Mouse (Mus musculus): Measurements from ENCODE around the gene Maats1.
A peak's percentile ranks its signal among the peaks of the same experiment; 100 is the strongest.

Maats1 gene

DNA sequence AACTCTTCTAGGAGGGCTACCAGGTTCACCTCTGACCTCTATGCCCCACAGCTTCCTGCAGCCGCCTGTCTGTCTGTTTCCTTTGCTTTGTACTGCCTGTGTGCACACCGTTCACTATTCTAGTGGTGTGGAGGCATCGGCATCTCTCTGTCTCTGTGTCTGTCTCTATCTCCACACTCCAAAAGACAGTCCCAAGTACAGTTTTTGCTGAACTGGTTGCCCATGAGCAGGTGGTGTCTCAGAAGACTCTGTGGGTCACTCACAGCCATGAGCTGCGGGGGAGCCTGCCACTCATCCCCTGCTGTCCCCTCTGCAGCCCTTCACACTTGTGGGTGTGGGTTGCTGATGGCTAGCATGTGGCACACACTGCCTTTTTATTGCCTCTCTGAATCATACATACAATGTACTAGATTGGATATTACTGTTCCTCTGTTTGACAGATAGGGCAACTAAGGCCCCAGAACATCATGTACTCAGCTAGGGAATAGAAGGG is 28.1 kb upstream of the Maats1 start:
- DNase-seq: no peak

DNA sequence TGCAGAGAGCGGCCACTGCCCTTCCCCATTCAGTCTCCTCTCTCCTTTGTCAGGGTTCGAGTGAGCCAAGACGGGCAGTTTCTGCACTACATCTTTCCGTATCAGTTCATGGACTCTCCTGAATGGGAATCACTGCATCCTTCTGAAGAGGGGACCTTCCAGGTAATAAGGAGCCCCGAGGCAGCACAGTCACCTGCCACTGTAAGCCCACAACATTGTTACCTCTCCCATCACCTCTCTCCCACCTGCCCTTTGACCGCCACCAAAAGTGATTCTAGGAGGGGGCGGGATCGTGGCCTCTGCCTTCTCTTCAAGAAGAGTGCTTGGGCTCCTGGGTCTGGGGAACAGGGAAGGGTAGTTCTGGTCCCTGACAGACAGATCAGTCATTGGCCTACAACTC is 27.5 kb upstream of the Maats1 start:
- DNase-seq: no peak

DNA sequence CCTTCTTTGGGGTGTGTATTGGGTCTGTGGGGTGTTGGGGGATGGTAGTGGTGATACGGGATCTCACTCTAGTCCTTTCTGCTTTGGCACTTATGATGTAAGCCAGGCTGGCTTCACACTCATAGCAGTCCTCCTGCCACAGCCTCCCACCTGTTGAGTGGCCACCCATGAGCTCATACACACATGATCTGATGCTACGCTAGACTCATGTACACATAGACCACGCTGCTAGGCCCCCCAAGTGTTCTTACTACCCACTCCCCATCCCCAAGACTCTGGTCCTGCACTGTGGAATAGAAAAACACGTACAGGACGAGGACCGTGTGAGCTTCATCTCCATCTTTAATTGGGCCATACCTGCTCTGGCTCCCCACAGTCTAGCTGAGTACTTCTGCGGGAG is 27.1 kb upstream of the Maats1 start:
- no peak for DNase-seq

DNA sequence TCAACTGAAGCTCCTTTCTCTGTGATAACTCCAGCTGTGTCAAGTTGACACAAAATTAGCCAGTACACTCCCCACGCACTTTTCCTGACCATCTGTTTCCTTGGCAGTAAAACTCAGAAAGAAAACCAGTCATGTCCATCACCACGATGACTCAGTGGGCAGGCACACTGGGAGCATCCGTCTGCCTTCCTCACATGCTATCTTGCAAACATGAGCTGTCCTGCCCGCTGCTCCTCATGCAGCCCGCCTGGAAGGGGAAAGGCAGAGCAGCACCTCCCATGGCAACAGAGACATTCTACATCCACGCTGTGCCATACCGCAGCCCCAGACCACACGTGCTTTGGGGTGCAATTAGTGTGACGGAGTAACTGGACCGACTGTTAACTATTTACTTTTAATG is 26.4 kb upstream of the Maats1 start:
- DNase-seq: no peak

DNA sequence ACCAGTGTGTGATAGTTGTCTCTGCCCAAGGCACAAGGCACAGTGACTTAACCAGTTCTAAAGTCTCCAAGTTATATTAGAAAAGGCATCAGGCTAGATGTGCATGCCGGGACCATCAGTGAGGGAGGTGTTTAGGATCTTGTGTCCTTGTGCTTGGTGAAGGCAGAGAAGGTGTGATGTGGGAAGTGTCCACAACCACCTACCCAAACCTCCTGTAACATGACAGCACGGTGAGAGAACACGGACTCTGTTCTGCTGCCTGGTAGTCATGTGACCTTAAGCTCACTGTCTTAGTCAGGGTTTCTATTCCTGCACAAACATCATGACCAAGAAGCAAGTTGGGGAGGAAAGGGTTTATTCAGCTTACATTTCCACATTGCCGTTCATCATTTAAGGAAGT is 24.3 kb upstream of the Maats1 start:
- DNase-seq: no peak

DNA sequence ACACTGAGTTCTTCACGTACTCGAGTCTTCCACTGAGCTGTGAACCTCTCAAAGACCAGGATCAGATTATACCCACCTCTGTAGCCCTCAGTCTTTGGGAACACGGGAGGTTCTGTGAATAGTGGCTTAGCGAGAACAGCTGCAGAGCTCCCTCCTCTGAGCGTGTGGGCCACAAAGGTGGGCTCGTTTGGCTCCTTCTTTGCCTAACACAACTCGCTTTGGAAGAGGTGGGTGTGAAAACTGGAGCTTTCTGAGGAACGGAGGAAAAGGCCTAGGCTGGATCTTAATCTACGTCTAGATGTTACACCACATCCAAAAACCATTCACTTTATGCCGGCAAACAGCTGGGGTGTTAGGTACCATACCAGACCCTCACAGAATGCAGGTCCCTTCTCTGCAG is 23.4 kb upstream of the Maats1 start:
- no peak for DNase-seq

DNA sequence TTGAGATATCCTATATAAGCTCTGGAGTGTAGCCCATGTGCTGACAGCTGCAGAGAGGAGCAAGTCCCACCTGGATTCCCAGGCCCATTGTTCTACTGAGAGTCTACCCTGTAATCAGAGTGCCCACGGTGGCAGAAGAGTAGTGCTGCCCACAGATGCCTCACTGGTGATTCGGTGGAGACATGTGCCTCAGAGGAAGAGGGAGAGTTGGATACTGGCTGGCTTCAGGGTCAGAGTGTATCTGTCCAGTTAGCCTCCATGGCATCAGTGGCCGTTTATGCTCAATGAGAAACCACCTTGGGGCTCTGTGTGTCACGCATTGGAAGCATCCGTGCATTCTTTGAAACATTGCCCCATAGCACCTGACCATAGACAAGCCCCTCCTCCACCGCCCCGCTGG is 21.7 kb upstream of the Maats1 start:
- DNase-seq: no peak

DNA sequence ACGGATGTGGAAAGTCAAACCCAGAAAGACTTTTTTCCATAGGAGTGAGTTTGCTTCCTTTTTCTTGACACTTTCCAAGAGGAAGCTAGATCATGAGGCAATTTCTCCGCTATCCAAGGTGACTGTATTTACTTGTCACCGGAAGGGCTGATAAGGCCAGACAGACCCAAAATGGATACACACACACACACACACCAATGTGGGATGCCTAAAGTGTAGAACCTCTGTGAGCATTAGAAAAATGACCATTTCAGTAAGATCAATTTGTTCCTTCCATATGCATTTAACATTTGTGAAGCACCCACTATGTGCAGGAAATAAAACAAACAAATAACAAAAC is 21.3 kb upstream of the Maats1 start:
- no peak for DNase-seq

DNA sequence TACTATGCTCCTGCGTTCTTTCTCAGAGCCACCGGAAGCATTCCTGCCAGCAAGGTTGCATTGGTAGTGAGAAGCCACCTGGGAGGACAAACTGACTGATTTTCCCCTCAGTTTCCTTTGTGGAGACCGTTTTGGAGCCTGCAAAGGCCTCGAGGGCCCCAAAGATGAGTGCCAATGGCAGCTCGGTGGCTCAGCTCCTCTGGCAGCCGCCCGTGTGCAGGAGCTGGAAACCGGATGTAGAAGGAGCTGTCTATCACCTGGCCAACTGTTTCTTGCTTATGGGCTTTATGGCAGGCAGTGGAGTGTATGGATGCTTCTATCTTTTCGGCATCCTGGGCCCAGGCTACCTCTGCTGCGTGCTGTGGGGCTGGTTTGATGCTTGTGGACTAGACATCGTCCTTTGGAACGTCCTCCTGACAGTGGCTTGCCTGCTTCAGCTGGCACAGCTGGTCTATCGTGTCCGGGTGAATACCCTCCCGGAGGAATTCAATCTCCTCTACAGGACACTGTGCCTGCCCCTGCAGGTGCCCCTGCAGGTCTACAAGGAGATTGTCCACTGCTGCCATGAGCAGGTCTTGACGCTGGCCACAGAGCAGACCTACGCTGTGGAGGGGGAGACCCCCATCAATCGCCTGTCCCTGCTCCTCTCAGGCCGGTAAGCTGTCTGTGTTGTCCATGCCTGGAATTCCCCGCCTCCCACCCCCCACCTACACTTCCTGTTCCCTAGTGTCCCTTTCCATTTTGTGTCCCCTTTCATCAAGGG is 20.7 kb upstream of the Maats1 start:
- no peak for DNase-seq

DNA sequence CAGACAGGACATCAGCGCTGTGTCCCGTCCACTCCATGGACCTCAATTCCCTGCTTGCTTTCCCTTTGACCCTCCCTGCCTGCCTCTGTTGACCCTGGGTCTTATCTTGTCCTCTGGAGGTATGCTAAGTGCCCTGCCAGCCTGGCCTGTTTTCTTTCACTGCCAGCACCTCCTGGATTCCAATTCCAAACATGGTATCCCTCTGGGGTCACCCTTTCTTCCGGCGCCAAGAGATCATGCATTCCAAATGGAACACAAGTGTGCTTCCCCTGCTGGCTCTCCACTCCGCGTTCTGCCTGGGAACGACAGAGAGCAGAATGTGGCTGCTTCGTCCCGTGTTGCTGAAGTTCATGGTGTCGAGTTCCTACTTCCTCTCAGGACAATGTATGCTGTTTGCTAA is 20.0 kb upstream of the Maats1 start, which contains the start of gene Popdc2:
Gene Popdc2, plus strand, starts transcription at position 277 of the 400 bp plus-strand sequence.
- no peak for DNase-seq

DNA sequence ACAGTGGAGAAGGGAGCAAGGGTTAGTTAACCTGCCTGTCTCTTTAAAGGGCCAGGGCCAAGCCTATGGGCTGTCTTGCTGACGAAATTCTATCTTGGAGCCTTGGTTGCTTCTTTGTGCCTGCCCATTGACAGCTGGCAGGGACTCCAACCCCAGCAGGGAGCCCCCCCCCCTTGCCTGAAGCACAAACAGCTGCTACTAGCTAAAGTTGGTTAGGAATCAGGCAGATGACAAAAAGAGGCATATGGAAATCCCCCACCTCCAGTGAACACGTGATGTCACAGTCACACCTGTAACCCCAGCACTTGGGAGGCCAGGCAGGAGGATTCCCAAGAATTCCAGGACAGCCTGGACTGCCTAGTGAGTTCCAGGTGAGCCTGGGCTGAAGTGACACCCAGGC is 18.4 kb upstream of the Maats1 start:
- no peak for DNase-seq

DNA sequence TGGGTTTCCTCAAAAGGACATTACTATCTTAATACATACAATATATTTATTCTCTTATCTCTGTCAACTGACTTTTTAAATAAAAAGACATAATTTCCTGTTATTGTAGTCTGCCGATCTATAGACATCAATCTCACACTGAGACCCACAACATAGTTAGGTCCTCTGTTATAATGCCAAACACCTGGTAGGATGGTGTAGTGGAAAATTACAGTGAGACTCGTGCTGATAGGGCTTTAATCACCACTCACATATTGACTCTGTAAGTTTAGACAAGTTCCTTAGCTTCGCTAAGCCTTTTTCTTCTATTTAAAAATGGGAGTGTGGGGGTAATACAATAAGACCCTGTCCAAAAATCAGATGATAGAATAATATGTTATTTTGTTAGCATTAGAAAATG is 17.9 kb upstream of the Maats1 start:
- DNase-seq: no peak

DNA sequence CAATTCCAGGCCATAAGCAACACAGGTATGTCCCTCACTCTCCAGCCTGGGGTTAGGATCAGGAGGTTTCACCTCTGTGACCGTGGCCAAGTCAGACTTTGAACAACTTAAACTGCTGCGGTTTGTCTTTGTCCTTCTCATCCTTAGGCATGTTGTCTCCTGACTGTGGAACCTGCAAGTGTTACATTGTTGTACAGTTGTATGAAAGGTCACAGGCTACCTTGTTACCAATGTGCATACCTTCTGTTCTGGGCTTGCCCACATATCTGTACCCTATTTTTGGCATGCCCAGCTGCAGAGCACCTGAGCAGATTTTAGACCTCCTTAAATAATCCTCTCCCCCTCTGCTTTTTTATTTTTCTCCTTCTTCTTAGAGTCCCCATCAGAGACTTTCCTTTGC is 17.3 kb upstream of the Maats1 start:
- DNase-seq: no peak

DNA sequence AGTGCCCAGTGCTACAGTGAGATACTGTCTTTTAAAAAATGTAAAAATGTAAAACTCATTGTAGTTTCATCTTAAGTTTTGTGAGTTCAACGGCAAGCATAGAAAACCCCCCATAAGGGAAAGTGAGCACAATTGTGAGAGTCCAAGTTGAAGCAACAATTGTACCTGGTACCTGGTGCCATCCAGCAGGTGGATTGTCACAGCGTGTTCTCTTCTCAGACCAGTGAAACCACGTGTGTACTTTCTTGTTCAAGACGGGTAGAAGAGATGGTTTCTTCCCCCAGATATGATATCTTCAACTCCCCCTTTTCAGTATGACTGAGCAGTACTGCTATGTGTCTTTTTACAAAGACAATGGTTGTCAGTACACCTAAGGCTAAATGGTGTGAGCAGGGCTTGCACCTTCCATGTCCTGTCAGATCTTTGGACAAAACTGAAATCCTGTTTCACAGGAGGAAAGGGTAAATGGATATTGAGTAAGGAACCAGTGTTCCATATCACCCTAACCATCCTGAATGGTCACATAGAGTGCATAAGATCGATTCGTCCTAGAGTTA is 16.4 kb upstream of the Maats1 start:
- DNase-seq: no peak

DNA sequence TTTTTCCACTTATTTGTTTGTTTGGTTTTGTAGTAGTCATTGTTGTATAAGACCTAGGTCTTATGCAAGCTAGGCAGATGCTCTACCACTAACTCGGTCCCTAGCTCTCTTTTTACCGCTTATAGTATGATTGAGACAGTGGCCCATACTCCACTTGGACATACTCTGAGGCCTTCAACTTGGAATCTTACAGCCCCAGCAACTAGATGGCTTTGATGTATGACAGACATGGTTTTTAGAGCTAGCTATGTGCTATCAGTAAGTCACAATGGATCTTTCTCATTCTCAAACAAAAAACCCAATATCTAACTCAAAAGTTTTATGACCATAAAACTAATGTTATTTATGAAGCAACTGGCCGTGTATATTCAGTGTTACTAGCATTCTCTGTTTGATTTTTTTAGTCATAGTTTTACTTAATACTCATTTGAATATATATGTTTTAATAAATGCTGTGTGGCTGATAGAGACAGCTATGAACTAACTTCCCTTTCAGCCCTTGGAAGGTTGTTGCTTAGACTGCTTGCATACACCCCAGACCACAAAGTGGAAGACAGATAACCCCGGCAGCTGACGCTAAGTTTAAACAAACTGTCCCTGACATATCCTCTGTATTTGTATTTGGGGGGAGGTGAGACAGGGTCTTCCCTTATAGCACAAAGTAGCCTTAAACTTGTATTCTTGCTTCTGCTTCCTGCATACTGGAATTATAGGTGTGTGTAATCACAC is 12.4 kb upstream of the Maats1 start:
- no peak for DNase-seq

DNA sequence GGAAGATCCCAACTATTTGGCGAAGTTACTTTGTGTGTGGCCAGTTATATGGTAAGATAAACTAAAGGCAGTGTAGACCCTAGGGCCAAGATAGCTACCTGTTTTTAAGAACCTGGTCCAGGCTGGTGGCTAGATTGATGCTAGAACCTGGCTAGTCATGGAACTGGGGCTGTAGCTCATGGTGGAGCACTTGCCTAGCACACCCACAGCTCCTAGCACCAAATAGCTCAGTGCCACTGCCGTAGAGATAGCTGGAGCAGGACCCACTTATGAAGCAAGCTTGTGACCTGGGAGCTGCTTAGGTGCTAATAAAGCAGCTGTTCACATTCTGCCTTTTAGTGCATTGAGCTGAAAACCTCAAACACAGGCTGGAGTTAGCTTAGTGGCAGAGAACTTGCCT is 11.7 kb upstream of the Maats1 start:
- no peak for DNase-seq

DNA sequence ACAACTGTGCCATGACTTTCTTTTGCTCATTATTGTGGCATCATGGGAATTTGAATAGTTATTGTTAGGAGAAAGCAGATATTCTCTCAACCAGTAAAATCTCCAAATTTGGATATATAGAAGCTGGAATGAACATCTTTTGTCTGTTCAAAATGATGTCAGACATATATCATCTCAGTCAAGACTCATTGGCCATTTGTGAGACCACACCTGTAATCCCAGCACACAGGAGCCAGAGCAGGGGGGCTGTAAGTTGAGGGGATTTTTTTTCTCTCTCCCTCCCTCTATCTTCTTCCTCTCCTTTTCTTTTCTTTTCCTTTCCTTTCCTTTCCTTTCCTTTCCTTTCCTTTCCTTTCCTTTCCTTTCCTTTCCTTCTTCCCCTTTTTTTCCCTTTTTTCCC is 10.9 kb upstream of the Maats1 start:
- DNase-seq: no peak

DNA sequence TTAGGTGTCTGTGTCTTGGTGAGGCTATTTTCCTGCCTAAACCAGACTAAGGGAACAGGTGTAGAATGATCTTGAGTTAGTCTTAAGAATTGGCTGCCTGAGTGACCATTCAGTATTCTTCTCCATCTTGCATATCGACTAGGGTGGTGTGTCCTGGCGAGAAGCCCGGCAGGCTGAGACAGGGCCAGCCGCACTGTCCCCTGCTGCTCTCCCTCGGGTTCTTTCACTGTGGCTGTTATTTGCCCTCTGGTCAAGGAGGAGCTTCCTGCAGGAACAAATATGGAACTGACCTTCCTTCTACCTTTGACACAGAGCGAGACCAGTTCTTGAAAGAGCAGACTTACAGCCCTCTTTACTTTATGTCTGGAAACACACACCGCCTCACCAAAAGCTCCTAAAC is 10.1 kb upstream of the Maats1 start:
- peak; percentile 32 for DNase-seq

DNA sequence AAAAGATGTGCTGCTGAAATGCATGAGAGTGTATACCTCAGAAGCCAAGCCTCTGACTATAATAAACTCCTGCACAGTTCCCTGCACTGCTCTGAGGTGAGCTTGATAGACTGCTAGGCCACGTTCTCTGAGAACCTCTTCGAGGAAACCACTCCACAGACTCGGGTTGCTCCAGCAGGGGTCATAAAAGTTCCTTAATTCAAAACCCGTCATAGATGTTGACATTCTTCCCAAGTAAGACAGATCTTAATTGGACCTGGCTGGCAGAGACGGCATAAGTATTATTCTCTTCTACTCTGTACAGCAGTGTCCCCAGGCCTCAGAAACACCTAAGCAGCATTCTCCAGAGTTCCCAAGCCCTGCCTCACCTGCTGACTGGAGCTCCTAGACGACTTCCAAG is 9.0 kb upstream of the Maats1 start:
- no peak for DNase-seq

DNA sequence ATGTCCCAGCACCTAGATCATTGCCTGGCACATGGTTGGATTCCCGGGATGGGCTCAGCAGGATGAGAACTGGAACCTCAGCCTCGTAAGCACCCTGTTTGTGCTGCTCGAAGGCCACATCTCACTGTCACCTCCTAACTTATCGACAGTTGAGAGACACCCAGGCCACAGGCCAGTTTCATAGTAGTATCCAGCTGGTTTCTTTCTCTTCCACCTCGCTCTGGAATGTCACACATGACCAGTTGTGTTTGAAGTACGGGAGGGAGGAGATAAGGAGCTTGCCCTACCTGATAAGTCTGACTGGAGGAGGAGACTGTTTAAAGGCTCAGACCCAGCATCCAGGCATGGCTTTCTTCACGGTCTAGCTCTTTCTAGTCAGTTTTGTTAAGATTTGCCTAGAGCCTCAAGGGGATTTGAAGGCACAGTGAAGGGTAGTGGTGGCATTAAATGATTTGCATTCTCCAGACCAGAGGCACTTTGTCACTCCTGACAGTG is 8.5 kb upstream of the Maats1 start:
- DNase-seq: no peak

DNA sequence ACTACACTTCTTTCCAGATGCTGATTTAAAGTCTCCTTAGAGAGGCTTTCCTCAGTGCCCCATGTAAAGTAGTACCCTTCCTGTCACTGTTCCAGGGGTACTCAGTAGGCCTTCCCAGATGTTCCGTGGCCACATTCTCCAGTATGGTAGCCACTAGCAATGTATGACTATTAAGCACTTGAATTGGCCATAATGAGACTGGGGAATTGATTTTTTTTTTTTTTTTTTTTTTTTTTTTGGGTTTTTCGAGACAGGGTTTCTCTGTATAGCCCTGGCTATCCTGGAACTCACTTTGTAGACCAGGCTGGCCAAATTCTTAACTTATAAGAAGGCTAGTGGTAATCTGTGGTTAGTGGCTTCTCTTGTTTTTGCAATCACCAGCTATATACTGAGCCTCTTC is 7.9 kb upstream of the Maats1 start:
- no peak for DNase-seq

DNA sequence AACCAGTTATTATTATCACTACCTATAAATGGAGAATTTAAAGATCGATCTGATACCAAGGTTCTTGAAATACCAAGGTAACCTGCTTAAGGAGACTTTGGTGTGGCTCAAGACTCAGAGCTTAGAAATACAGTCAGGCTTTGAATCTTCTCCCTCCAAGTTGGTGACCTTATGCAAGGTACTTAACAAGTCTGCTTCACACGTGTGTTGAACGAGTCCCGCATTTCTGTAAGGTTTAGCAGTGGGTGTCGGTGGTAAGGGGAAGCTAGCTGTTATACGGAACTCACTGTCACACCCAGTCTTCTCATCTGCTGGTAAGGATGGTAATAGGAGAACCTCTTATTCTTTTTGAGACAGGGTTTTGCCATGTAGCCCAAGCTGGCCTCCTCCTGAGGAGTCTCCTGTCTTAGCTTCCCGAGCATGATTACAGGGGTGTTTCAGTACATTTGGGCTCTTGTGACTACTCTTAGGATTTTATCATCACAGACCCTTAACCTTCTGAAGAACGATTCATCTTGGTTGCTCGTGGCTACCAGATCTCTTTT is 6.3 kb upstream of the Maats1 start:
- no peak for DNase-seq

DNA sequence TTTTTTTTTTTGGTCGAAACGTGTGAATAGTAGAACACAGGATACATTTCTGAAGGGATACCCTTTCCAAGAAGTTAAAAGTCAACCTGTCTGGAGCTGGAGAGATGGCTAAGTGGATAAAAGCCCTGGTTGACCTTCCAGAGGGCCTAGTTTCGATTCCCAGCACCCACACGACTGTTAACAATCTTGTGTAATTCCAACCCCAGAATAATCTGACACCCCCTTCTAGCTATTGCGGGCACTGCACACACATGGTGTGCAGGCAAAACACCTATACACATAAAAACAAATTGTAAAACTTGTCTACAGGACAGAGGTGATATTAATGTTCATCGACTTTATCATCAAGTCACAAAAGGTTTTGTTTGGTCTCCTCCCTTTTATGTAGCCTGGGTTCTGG is 5.6 kb upstream of the Maats1 start:
- no peak for DNase-seq
